Mouse (Mus musculus): Measurements from ENCODE around the gene Spg20.
A peak's percentile ranks its signal among the peaks of the same experiment; 100 is the strongest.

The Spg20 gene

DNA sequence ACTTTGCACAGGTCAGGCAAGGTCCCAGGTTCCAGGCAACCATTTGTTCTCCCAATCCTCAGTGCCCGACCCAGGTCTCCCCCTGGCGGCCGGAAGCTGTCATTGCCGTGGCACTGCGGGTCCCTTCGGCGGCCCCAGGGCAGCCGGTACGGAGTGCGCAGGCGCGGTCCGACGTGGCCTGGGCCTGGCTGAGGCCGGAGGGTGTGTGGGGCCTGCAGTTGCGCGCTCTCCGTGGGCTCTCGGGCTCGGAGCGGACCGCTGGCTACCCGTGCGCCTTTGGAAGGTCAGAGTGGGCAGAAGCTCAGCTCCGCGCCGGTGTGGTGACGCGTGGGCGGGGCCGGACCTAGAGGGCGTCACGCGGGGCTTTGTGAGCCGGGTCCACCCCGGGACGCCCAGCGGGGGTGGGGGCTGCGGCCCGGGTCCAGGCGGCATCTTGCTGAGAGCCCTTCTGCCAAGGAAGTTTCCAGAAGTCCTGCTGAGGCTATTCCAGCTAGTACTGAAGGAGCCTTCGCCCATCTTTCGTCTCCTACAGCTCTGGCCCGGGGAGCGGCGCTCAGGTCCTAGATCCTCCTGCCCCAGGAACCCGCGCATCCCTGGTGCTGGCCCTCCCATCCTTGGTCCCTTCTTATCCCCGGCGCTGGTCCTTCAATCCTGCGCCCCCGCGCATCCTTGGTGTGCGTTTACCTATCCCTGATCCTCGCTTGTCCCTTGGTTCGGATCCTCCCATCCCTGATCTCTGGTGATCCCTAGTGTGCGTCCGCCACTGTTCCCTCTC, at the start of gene Spg20:
Gene Spg20 (plus strand): TSS at position 174 of the 775 bp plus-strand sequence.
- peak; percentile 99 for DNase-seq

DNA sequence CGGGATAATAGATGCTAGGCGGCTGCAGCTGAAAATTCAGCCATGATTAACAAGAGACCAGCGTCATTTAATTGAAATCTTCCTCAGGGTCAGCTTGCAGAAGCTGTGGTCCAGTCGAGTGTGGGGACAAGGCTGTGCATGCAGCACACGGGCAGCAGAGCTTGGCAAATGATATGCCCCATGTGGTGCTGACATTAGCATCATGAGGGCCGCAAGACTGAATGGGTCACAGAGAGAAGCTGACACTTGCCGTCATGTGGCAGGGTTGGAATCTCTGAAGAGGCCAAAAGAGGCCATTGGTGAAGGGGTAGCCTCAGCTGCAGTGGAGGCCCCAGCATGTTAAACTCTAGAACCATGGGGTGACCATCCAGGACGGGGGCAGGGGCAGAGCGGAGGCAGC, 49.3 kb upstream of the Spg20 start:
- no peak for DNase-seq

DNA sequence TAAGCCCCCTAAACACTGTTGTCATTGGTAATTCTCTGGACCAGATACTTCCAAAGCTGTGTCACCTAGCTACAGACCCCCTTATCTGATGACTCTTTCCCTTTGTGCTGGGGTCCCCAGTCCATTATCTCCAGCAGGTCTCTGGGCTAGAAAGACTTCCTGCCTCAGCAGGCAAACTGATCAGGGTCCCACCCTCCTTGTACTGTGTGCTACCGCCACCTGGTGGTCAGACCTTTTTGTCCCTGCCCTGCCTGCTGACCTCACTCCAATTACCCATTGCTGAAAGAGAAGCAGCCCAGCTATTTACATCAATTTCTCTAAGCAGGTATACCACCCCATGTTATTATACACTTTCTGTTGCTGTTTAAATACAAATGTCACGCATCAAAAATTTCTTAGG, 47.5 kb upstream of the Spg20 start:
- DNase-seq: peak; percentile 70 to 83

DNA sequence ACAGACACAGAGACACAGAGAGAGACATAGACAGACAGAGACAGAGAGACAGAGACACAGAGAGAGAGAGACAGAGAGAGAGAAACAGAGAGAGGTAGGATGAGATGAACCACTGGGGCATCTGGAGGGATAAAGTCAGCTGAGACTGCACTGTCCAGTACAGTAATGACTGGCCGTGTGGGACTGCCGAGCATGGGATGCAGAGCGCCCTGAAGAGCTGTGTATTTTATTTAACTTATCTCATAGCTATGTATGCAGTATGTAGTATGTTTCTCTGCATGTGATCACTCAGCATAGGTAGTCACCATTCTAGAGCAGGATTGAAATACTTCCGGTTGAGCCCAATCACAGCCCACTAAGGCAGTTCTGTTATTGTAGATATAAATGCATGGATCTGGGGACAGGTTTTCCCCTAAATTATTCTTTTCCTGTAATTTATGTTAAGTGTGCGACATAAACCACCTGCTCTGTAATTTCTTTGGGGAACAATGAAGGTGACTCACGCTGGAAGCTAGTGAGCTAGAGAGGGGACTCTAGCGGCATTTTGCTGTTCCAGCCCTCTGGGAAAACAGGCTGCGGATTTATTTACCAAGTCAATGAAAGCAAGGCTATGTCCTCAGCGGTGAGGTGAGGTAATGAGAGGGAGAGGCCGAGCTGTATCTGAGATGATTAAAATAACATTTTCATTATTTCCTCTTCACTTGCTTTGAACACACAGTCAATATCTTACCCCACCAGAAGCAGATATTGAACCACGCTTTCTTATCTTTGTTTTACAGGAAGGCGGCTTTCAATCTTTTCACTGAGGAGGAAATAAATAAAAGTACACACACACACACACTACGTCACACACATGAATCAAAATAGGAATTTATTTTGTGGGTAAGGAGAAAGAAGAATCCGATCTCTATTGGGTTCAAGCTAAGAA, 45.9 kb upstream of the Spg20 start:
- DNase-seq: no peak

DNA sequence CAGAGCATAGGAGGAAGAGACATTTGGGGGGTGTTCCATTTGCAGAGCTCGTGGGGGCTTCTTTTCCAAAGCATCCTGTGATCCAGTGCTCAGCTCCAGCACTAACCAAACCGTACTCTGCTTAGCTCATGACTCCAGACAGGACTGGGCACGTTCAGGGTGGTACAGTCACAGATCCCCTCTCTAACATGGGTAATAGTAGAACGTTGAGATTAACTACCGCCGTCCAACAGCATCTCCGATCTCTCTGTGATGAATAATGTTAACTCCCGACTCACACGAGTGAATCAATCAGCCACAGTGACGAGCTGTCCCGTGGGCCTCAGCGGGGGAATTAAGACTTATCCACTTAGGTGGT, 45.3 kb upstream of the Spg20 start:
- no peak for DNase-seq

DNA sequence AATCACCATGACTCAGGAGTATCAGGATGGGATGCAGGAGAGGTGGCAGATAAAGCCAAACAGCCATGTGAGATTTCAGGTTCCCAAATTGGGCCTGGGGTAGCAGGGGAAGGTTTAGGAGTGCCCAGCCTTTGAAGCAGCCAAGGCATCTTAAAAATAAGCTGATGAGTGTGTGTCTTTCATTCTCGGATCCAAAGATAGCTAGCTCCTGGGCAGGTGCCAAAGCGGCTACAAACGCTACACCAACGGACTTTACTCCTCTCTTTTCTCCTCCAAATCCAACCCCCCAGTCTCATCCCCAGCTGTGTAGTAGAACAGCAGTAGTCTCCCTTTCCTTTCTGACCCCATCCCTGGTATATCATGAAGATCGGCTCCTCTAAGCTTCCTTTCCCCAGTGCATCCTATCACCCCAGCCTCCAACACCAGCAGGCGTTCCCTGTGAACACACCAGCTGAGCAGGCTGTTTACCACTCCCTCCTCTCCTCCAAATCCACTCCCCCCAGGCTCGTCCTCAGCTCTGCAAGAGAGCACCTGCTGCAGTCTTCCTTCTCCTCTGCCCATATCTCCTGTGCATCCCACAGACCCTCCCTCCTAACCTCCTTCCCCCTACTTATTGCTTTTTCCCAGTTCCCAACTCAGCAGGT, 44.0 kb upstream of the Spg20 start:
- peak in 1 of 2 experiments; percentile 23 for DNase-seq

DNA sequence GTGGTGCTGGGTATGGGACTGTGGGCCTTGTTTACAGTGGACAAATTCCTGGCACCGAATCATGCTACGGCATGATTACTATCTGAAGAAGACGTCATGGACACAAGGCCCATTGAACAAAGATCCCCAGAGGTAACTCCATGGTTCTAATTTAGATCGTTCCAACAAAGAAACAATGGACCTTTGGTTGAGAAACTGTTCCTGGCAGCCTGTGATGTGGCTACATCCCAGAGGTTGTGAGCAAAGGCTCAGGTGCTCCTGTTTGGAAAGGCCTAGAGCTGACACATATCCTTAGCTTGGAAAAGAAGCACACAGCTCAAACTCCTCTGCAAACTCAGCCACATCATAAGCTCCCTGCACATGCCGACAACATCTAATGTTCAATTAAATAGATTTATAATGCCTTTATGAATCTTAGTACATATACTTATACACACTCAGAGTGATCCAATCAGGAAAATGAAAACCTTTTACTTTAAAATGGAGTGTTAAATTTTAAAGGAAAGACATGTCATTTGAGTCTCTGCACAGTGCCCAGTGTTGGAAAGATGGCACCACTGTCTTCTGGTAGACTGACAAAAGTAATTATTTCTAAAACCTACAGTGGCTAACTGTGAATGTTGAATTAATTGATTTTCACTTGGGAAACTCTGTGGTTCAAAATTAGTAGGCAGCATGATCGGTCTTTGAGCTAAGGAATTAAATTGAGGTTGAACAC, 37.2 kb upstream of the Spg20 start:
- no peak for DNase-seq

DNA sequence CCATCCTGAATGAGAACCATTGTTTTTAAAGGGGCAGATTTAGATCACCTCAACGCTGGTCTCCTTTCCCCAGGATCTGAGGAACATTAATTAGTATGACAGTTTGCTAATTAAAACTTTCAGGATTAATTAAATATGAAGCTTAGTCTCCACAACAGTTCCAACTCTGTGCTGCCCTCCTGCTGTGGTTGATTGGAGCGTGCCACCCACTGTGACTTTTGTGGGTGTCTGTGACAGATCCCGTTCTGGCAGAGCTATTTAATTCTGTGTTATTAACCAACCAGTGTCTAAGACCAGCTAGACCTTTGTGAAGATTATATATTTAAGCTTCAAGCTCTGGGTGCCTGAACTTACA, 36.6 kb upstream of the Spg20 start:
- no peak for DNase-seq

DNA sequence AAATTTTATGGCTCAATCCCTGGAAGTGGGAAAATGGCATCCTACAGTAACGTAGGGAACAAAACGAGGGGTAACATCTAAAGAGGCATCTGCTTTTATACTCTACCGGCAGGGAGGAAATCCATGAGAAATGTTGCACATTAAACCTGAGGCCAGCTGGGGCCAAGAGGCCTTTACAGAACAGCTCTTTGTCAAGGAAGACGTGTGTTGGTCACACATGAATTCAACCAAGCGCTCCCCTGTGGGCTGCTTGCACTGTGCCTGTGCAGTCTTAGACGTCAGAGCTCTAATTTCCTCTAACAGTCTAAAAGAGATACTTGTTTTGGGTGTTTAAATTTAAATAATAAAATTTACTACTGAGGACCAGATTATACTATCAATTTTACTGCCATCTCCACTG, 33.7 kb upstream of the Spg20 start:
- DNase-seq: no peak

DNA sequence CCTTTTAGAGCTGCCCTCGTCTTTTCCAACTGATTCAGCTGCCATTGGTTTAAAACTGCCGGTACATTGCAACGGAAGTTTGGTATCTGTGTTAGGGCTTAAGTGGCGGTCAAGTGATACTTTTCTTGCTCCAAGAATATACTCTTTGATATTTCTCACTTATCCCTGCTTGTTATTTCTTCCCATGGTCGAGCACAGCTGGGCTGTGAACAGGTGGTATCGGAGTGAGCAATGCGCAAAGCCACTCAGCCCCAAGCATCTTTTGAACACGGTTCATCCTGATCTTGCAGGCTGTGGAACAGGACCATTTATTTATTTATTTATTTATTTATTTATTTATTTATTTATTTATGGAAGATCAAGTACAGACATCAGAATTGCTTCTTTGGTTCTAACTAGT, 32.3 kb upstream of the Spg20 start:
- DNase-seq: no peak

DNA sequence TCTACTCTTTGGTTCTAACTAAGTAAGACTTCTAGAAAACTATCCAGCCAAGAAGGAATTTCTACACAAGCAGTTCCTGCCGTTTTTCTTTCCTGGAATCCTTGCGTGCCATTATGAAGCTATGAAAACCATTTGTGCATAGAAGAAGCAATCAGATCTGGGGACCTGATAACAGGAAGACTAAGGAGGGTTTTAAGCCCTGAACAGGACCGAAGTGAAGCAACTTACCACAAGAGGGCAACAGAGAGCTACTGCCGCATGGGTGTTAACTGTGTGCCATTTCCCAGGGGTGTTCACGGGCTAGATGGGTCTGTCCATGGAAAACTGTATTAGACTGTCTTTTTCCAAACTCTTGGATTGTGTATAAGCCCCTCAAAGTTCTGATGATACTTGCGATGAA, 31.9 kb upstream of the Spg20 start:
- peak; percentile 74 to 86 for DNase-seq

DNA sequence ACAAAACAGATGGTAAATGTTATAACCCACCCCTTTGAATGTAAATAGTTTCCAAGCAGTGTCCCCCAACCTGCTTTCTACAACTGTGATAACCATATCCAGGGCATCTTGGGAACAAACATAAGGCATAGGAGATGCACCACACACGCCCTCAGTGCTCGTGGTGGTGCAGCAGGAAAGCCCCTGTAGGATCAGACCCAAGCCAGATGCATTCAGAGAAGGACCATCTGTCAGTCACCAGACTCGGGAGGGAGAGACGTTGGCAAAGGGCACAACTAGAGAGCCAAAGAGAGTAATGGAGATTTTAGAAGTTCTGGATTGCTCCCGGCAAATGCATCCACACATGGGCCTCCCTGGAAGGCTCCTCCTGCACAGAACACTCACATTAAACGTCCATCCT, 27.1 kb upstream of the Spg20 start:
- DNase-seq: no peak

DNA sequence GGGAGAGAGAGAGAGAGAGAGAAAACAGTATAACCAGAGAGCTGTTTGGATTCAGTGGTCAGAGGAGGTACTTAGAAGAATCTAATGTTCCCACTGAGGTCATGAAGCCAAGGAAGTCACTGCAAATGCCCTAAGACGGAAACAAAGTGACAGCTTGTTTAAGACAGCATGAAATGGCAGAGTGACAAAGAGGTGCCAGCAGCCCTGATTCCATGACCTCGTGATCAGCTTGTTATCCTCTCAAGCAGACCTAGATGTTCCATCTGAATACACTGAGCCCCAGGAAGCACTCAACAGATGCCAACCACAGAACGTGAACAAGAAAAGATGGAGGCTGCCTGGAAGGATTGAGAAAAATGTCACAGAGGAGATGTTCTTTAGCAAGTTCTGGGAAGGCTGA, 26.2 kb upstream of the Spg20 start:
- DNase-seq: peak; percentile 19 to 42

DNA sequence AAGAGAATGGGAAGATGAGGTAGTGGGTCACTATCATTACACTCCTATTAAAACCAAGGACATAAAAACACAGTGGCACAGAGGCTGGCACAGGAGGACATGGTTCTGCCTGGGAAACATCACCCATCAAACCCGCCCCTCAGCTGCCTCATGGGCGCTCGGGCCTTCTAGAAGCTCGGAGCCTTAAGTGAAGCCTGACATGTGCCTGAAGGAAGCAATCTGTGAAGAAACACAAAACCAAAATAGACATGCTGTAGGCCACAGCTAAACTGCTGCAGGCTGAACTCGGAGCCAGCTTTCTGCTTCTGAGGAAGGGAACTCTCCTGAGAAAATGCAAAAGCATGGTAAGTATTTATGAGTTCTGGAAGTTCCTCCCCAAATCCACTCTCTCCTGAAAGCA, 25.0 kb upstream of the Spg20 start:
- no peak for DNase-seq

DNA sequence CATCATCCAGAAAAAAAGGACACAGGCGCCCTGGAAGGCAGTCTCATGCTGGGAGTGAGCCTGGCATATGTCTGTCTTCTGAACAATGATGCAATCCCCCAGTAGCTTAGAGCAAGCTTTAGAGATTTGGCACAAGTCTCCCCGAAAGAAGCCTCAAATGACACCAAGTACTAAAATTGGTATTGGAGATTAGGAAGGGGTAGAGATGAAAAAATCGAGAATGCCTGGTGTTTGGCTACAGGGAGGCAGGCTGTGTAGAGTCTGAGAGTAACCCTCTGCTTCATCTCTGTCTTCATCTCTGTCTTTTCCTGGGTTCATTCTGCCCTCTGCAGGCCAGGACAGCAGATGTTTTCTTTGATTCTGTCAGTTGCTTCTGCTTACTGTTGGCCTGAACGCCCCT, 24.5 kb upstream of the Spg20 start:
- peak in 1 of 2 experiments; percentile 29 for DNase-seq

DNA sequence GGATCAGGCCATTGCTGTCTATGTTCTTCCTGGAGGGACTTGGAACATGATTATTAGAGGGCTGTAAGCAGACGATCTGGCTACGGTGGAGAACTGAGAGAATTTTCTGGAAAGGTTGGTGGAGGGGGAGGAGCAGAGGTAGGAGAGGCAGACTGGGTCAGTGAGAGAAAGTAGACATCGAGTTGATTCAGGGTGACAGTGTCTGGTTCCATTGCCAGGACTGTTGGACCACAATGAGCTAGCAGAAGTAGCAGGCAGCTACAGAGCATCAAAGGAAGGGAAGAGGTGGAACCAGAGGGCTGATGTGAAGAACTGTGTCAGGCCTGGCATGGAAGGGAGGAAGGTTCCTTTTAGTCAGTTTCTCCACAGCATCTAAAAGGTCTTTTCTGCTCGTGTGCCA, 23.5 kb upstream of the Spg20 start:
- no peak for DNase-seq

DNA sequence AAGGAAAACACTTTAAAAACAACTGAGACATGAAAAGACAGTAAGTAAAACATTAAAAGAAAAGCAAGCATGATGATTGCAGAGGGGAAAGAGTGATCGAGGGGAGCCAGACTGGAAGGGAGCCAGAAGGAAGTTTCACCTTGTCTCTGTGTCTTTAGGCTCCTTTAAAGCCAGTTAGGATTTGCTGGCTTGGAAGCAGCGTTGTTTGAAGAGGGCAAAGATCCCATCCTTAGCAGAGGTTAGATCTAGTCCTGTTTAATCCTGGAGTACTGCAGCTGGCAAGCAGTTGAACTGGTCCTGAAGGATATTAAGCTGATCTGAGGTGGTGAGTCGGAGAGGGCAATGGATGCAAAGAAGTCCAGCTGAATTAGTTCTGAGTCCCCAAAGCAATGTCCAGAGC, 23.1 kb upstream of the Spg20 start:
- no peak for DNase-seq

DNA sequence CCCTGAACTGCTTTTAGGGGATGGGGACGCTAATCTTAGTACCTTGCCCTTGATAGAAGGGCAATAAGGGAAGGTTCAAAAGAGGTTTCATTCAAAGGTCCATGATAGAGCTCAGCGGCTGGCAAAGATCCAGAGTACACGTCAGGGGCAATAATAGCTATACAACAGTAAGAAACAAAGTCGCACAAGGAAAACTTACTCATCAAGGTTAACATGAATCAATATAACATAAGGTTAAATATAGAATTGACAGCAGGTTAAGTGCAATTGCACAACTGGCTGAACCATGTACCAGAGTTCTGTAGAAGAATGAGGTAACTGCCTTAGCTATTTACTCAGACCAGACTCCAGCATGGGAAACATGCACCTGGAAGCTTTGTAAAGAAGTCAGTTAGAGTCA, 22.6 kb upstream of the Spg20 start:
- no peak for DNase-seq

DNA sequence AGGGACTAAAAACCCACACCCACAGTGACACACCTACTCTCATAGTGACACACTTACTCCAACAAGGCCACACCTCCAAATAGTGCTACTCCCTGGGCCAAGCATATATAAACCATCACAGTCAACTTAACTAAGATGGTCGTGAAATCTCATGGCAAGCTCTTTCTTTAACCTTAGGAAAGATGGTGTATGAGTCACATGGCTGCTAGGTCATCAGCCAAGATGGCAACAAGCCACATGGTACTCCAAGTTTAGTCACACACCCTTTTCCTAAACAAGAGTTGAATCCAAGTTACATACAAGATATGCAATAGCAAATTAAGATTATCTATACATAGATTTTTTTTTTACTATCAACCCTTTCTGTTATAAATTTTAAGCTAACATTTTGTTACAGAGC, 18.7 kb upstream of the Spg20 start:
- DNase-seq: no peak

DNA sequence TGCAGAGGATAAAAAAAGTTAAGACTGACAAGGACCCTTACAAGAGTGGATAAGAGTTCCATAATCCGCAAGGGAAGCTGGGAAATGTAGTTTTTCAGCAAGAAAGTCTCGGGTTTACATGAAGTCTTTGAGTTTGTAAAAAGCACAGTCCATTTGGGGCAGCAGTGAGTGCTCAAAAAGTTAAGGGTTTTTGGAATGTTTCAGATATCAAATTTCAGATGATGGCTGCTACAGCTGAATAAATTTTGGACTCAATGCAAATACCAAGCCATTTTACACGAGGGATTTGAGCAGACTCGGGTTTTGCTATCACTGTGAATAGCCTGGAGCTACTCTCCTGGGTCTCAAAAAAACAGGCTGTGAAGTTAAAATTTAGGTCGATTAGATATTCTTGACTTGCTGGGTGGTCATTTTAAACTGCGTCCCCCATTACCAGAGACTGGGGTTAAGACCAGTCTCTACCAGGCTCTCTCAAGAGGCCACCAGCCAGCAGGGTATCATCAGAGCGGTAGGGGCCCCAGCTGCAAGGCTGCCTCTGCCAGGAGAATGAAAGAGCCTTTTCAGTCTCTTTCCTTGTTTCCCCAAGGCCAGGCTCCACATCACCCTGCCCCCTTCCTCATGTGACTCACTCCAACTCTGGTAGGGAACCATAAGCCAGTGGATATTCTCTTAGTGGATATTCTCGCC, 15.8 kb upstream of the Spg20 start:
- DNase-seq: peak in 1 of 2 experiments; percentile 33

DNA sequence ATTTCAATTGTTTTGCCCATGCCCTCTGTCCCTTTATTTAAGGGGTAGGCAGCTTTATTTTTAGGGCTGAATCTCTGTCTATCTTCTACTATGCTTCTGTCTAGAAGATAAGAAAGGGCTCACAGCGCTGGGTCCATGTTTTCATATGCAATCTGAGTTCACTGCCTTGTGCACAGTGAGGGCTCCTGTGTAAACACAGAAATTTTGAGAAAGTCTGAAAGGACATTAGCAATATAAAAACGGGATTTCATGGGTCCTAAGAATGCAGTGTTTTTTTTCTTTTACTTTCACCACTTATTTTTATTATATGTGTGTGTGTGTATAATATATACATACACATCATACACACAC, 15.3 kb upstream of the Spg20 start:
- DNase-seq: no peak

DNA sequence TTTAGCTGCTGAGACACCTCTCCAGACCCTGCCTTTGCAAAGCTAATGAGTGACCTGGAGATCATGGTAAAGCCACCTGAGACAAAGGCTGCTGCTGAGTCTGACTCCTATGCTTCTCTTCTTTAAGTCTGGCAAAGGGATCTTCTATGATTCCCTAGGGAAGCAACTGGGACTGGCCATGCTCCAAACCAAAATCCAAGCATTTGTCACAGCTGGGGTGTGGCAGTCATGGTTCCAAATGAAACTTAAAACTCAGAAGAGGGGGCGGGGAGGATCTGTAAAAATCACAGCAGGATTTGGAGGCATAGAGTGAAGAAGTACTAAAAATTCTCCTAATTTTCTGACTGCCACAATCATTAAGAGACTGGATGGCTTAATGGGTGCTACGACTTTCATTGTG, 14.7 kb upstream of the Spg20 start:
- no peak for DNase-seq

DNA sequence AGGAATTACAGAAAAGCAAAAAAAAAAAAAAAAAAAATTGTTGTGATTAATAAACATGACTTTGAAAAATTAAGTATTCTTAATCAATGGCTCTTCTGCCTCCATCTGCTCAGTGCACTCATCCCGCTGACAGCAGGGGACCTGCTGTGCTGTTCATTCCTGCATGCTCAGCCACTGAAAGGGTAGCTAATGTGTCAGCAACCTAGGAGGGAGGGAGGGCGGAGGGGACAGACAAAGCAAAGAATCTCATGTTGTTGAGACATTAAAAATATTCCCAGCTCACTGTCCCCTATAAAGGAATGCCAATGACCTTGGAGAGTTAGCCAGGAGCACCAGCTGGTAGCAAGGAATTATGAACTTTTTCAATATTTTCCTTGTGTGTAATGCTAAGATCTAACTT, 13.9 kb upstream of the Spg20 start:
- DNase-seq: peak in 1 of 2 experiments; percentile 42

All from cerebellum, postnatal 25 days (tissue).